Mouse (Mus musculus): Measurements from ENCODE around the gene Cldn7. TPM values are rescaled to one million over a fixed set of nuclear protein-coding genes. Genes with fewer than 3 reads are reported as not detected.
A peak's percentile ranks its signal among the peaks of the same experiment; 100 is the strongest.

The Cldn7 gene
- polyA plus RNA-seq, 1 experiment, result not detected

- peaks cover 42% of the 10 kb centered on the region for H3K4me1 ChIP-seq (ENCODE audit: control insufficient read depth)
- peaks cover 64% of the 10 kb centered on the region for H3K36me3 ChIP-seq (ENCODE audit: control insufficient read depth)
- no peak for TF ChIP-seq TAL1 (IDR thresholded peaks at IDR 0.05; ENCODE audit: low read length)
- no peak for TF ChIP-seq GATA1 (IDR thresholded peaks at IDR 0.05; ENCODE audit: low read length)
- H3K4me3 ChIP-seq (replicated peaks), result peak overlapping the region; percentile 86
- H3K9me3 ChIP-seq (ENCODE audit: control insufficient read depth, low read length), result no peaks in the 10 kb centered on the region
- H3K27me3 ChIP-seq (ENCODE audit: control insufficient read depth), result no peaks in the 10 kb centered on the region
Observed at GRCm38 (mm10) chr11:69991711-69992110, 27.1 kb downstream of the Cldn7 start.

- TF ChIP-seq TAL1 (IDR thresholded peaks at IDR 0.05; ENCODE audit: low read length), result no peak
- no peak for TF ChIP-seq GATA1 (IDR thresholded peaks at IDR 0.05; ENCODE audit: low read length)
- H3K4me3 ChIP-seq (replicated peaks), result peak overlapping the region; percentile 86
- peaks cover 58% of the 10 kb centered on the region for H3K36me3 ChIP-seq (ENCODE audit: control insufficient read depth)
- no peaks in the 10 kb centered on the region for H3K9me3 ChIP-seq (ENCODE audit: control insufficient read depth, low read length)
- peaks cover 48% of the 10 kb centered on the region for H3K4me1 ChIP-seq (ENCODE audit: control insufficient read depth)
- no peaks in the 10 kb centered on the region for H3K27me3 ChIP-seq (ENCODE audit: control insufficient read depth)
Observed at GRCm38 (mm10) chr11:69992396-69992795, 27.8 kb downstream of the Cldn7 start.

- Histone ChIP-seq H3K9me3 (ENCODE audit: control insufficient read depth, low read length) (no peaks in the 10 kb centered on the region), H3K36me3 (ENCODE audit: control insufficient read depth) (peaks cover 57% of the 10 kb centered on the region), H3K4me3 (replicated peaks) (peak overlapping the region; percentile 86), H3K27me3 (ENCODE audit: control insufficient read depth) (no peaks in the 10 kb centered on the region), H3K4me1 (ENCODE audit: control insufficient read depth) (peaks cover 54% of the 10 kb centered on the region)
- TF ChIP-seq TAL1 (IDR thresholded peaks at IDR 0.05; ENCODE audit: low read length), result no peak
- no peak for TF ChIP-seq GATA1 (IDR thresholded peaks at IDR 0.05; ENCODE audit: low read length)
Observed at GRCm38 (mm10) chr11:69992932-69993331, 28.4 kb downstream of the Cldn7 start.

DNA sequence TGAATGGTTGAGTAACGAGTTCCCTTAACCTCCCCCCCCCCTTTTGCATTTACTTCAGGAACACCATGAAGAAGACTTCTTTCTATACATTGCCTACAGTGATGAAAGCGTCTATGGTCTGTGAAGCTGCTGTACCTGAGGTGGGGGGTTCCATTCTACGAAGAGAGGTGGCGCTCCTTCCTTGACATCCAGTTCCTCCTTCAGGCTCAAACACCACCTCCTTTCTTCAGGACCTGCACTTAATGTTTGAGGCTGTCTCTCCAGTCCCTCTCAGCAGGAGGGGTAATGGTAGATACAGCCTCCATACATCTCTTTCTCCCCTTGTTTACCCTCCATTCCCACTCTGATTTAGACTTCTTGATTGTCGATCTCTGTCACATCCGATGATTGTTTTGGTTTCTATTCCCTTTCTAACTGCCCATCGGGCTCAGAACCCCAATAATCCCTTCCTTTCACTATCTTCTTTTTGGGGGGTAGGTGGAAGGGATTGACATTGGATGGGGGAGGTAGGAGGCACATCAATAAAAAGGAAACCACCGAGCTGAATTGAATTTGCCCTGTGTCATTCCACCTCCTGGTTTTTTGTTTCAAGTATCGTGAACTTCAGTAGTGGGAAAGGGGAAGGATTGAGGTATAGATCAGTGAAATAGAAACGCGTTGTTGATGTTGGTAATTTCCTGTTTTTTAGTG is 30.0 kb downstream of the Cldn7 start:
- peak overlapping the region; percentile 85 for H3K4me3 ChIP-seq (replicated peaks)
- no peaks in the 10 kb centered on the region for H3K27me3 ChIP-seq (ENCODE audit: control insufficient read depth)
- no peak for TF ChIP-seq TAL1 (IDR thresholded peaks at IDR 0.05; ENCODE audit: low read length)
- TF ChIP-seq GATA1 (IDR thresholded peaks at IDR 0.05; ENCODE audit: low read length), result no peak
- peaks cover 57% of the 10 kb centered on the region for H3K36me3 ChIP-seq (ENCODE audit: control insufficient read depth)
- H3K4me1 ChIP-seq (ENCODE audit: control insufficient read depth), result peaks cover 69% of the 10 kb centered on the region
- no peaks in the 10 kb centered on the region for H3K9me3 ChIP-seq (ENCODE audit: control insufficient read depth, low read length)

DNA sequence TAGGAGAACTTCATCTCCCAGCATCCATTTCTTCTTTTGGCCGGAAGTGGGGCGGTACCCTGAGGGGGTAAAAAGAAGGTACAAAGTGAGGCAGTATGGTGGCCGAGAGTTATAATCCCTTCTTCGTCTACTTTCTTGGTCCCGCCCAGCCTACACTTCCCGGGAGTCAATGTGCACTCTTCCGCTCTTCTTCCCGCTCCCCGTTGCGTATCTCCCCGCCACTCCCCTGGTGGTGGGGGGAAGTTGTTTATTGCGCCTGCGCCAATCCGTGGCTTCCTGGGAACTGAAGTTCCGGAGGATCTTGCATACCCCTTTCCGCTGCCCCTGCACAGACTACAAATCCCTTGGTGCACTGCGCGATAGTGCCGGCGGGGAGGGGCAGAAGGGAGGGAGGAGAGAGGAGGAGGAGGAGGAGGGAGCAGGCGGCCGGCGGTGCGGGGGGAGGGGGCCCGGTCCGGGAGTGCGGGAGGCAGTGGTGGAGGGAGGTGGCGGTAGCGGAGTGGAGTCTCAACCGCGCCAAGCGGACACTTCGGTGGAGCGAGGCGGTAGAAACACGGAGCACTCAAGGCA is 30.9 kb downstream of the Cldn7 start, which contains the start of gene Phf23:
TSS of gene Phf23 (plus strand) at position 387 of the 570 bp plus-strand sequence.
- H3K9me3 ChIP-seq (ENCODE audit: control insufficient read depth, low read length), result no peaks in the 10 kb centered on the region
- peaks cover 59% of the 10 kb centered on the region for H3K36me3 ChIP-seq (ENCODE audit: control insufficient read depth)
- no peak for TF ChIP-seq GATA1 (IDR thresholded peaks at IDR 0.05; ENCODE audit: low read length)
- no peak for TF ChIP-seq TAL1 (IDR thresholded peaks at IDR 0.05; ENCODE audit: low read length)
- H3K4me3 ChIP-seq (replicated peaks), result peak within 1 kb of the TSS; percentile 85
- peaks cover 70% of the 10 kb centered on the region for H3K4me1 ChIP-seq (ENCODE audit: control insufficient read depth)
- no peaks in the 10 kb centered on the region for H3K27me3 ChIP-seq (ENCODE audit: control insufficient read depth)

- Histone ChIP-seq H3K4me3 (replicated peaks) (peak overlapping the region; percentile 85), H3K27me3 (ENCODE audit: control insufficient read depth) (no peaks in the 10 kb centered on the region), H3K9me3 (ENCODE audit: control insufficient read depth, low read length) (no peaks in the 10 kb centered on the region), H3K36me3 (ENCODE audit: control insufficient read depth) (peaks cover 59% of the 10 kb centered on the region), H3K4me1 (ENCODE audit: control insufficient read depth) (peaks cover 71% of the 10 kb centered on the region)
- TF ChIP-seq GATA1 (IDR thresholded peaks at IDR 0.05; ENCODE audit: low read length) (no peak), TAL1 (IDR thresholded peaks at IDR 0.05; ENCODE audit: low read length) (no peak)
Observed at GRCm38 (mm10) chr11:69996161-69997061, 31.8 kb downstream of the Cldn7 start.

DNA sequence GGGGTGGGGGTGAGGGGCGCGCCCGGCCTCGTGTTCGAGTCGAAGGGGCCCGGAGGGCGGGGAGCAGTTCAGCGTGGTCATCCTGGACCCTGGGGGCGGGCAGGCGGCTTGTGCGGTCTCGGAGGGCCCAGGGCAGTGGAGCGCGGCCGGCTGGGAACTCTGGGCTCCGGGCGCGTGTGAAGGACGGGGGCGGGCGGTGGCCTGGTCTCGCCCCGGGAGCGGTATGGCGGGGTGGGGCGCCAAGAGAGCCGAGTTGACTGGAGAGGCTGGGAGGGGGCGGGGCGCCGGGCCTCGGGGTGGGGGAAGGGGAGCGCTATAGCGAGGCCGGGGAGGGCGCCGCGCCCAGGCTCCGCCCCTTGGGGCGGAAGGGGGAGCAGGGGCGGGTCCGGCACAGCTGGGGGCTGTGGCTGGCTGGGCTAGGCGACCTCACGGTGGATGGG is 32.5 kb downstream of the Cldn7 start:
- Histone ChIP-seq H3K36me3 (ENCODE audit: control insufficient read depth) (peaks cover 60% of the 10 kb centered on the region), H3K4me1 (ENCODE audit: control insufficient read depth) (peaks cover 75% of the 10 kb centered on the region), H3K9me3 (ENCODE audit: control insufficient read depth, low read length) (no peaks in the 10 kb centered on the region), H3K4me3 (replicated peaks) (peak overlapping the region; percentile 85), H3K27me3 (ENCODE audit: control insufficient read depth) (no peaks in the 10 kb centered on the region)
- TF ChIP-seq TAL1 (IDR thresholded peaks at IDR 0.05; ENCODE audit: low read length) (no peak), GATA1 (IDR thresholded peaks at IDR 0.05; ENCODE audit: low read length) (no peak)

GRCm38 (mm10) chr11:69998567-69999491 is 34.2 kb downstream of the Cldn7 start:
- Histone ChIP-seq H3K4me3 (replicated peaks) (peak overlapping the region; percentile 85), H3K36me3 (ENCODE audit: control insufficient read depth) (peaks cover 46% of the 10 kb centered on the region), H3K9me3 (ENCODE audit: control insufficient read depth, low read length) (no peaks in the 10 kb centered on the region), H3K27me3 (ENCODE audit: control insufficient read depth) (no peaks in the 10 kb centered on the region), H3K4me1 (ENCODE audit: control insufficient read depth) (peaks cover 74% of the 10 kb centered on the region)
- TF ChIP-seq GATA1 (IDR thresholded peaks at IDR 0.05; ENCODE audit: low read length), result no peak
- no peak for TF ChIP-seq TAL1 (IDR thresholded peaks at IDR 0.05; ENCODE audit: low read length)

Data from erythroblast, embryonic 14.5 days (primary cell).